Mouse (Mus musculus): ENCODE data around the gene Tex36.
A peak's percentile ranks its signal among the peaks of the same experiment; 100 is the strongest.

Tex36 gene

GRCm38 (mm10) chr7:133602058-133602457 is at the start of gene Tex36:
TSS of gene Tex36 (minus strand) at chr7:133602158.
- DNase-seq (ENCODE audit: low spot score) = no peak

DNA sequence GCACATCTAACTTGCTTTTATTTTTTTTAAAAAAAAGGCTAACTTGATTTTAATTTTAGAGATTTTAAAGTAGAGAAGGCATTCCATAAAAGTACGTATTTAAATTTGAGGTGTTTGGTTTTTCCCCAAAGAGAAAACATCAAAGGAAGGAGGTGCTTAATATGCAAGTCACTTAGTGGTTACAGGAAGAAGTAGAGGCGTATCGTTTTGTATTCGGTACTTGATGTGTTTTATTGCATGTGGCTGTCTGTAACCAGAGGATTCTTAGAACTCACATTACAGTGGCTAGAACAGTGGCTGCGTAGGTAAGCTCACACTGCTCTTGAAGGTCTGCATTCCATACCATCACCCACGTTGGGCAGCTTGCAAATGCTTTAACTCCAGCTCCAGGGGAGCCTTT is 43.8 kb upstream of the Tex36 start:
- DNase-seq (ENCODE audit: low spot score) = no peak

DNA sequence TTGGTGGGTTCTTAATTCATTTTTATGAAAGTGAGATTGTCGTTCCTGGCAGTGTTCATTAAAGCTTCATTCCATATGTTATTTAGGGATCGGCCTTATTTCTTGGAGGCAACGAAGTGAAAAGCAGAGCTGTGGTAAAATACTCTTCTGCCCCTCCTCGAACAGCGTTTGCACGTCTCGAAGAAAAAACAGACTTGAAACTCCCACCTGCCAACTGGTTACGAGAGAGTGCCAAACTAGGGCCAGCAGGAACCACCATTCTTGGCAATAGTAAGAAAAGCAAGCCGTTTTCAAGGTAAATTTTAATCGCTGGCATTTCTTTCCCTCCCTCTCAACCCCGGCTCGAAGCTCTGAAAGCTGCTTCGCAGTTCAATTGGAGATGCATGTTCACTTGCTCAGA is 36.9 kb upstream of the Tex36 start:
- DNase-seq (ENCODE audit: low spot score) = no peak

DNA sequence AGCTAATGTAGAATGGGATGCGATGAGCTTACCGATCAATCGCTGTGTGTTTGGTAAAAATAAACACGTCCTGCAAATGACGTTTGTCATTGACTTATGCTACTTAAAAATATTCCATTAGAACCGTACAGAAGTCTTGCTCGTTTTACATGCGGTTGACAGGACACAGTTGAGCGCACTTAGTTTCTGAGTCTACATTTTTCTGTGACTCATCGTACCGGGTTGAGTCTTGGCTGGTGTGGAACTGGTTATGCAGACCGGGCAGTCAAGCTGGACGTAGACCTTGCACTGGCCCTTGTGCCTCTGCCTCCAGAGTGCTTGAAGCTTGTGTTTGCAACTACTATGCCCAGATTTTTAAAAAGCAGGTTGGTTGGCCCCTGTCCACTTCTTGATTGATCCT is 36.3 kb upstream of the Tex36 start:
- peak; percentile 10 for DNase-seq (ENCODE audit: low spot score)

DNA sequence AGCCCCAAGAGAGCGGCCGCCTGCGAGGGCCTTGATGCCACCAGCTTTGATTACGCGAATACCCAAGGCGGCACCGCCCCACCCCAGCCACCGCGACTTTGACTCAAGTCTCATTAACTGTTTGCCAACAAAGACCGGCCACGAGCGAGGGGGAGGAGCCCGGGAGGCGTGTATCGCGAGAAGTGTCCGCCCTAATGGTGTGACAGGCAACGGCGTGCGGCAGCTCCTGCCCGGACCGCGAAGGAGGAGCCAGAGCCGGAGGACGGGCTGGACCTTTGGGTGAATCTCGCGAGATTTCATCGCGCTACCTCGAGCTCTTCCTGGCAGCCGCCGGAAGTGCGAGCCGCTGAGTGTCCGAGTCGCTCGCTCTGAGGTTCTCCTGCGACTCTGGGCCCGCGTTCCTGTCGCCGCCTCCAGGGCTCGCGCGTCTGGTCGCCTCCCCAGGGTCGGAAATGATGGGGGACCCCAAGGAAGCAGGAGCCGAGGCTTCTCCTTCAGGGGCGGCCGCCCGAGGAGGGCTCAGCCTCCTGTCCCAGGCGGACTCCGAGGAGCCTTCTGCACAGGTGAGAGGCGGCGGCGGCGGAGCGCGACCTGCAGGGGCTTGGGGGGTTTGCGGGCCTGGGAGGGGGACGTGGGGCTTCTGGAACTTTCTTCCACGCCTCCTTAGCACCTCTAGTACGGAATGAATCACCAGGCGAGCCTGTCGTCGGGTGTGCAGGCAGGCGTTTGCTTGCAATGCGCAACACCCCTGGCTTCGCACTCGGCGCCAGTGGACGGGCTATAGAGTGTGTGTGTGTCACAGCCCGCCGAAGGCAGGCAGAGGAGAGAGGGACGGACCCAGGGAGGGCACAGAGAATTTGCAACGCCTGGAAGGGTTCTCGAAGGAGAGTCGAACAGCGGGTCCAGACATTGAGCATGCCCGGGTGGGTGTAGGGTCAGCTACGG is 35.7 kb upstream of the Tex36 start, which contains the start of gene Edrf1:
Gene Edrf1, plus strand, starts transcription at position 183 of the 945 bp plus-strand sequence.
- DNase-seq (ENCODE audit: low spot score) = peak; percentile 100

DNA sequence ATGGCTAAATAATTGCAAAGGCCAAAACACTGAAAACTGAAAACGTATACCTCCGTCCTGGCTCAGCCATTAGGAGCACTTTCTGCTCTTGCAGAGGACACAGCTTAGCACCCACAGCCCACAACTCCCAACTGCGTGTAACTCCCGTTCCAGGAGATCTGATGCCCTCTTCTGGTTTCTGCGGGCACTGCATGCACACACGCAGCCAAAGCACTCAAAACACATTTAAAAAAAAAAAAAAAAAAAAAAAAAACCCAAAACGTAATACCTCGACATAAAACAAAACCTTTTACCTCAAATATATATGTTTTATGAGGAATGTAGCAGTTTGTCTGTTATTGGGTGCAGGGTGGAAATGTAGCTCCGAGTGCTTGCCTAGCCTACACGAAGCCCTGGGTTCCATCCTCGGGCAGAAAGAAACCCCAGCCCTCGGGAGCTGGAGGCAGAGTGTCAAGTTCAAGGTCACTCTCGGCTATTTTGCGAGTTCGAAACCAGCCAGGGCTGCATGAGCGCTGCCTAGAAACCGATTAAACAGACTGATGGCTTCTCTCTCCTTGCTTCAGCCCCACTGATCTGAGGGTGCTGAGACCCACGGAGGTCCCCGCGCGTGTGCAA is 34.9 kb upstream of the Tex36 start:
- DNase-seq (ENCODE audit: low spot score) = peak; percentile 84

DNA sequence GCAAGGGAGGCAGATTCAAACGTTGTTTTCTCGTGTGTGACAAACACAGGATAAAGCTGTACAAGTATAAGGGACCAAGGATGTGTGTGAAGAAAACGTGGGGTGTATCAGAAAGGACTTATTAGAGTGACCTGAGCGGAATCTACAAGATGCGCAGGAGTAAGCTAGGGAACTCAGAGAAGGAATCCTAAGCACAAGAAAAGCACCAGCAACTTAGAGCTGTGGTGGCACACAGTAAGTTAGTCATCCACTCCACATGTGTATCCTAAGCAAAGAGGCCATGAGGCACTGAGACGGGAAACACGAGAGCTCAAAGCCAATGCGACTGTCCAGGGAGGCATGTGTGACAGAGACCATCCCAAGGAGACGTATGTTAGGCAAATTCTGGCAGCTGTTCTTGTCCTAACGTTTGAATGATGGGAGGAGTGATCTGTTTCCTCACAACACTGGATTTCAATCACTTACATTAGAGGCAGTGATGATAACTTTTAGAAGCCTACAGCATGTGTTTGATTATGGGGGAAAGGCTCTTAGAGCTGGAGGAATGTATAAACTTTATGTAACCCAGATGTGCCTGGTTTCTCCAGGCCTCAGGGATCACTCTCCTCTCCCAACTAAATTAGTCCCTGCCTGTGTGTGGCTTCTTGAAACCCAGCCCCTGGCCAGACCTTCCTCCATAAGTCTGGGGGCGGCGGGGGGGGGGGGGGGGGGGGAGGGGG is 33.1 kb upstream of the Tex36 start:
- DNase-seq (ENCODE audit: low spot score) = no peak

DNA sequence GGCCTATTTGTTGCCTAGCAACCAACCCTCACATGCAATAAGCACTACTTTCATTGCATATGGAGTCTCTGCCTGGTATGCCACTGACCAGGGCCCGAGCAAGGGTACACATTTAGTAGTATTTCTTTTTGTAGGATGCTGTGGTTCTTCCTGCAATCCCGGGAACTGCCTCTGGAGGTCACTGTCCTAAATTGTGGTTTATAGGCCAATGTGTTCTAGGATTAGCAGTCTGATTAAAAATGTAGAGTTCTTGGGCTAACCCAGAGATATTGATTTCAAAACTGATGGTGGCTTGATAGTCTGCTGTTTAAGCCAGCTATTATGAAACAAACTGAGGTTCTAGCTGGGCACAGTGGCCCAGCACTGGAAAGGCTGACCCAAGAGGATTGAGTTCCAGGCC is 30.5 kb upstream of the Tex36 start:
- peak; percentile 78 for DNase-seq (ENCODE audit: low spot score)

DNA sequence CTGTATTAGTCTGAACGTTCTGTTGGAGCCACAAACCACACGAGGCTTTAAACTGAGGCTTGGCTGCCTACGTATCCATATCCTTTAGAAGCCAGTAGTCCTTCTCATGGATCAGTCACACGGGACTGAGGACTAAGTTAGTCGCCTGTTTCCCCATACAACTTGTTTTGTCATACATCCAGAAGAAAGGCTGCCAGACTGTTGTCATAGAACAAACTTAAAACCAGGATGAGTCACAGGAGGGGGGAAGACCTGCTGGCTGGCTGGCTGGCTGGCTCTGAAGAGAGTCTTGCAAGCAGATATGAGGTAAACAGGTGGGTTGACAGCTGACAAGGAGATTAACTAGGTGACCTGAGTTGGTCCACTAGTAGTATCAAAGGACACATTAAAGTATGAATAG is 28.9 kb upstream of the Tex36 start:
- DNase-seq (ENCODE audit: low spot score) = no peak

GRCm38 (mm10) chr7:133627184-133627936 is 25.4 kb upstream of the Tex36 start:
- no peak for DNase-seq (ENCODE audit: low spot score)

- no peak for DNase-seq (ENCODE audit: low spot score)
These were observed 21.3 kb upstream of the Tex36 start for GRCm38 (mm10) chr7:133623226-133623625.

GRCm38 (mm10) chr7:133620721-133621120 is 18.8 kb upstream of the Tex36 start:
- peak; percentile 69 for DNase-seq (ENCODE audit: low spot score)

GRCm38 (mm10) chr7:133612981-133613380 is 11.0 kb upstream of the Tex36 start:
- DNase-seq (ENCODE audit: low spot score) = no peak

- DNase-seq (ENCODE audit: low spot score) = no peak
These were observed 7.6 kb upstream of the Tex36 start for GRCm38 (mm10) chr7:133609585-133609984.

GRCm38 (mm10) chr7:133608631-133609340 is 6.8 kb upstream of the Tex36 start:
- no peak for DNase-seq (ENCODE audit: low spot score)

DNA sequence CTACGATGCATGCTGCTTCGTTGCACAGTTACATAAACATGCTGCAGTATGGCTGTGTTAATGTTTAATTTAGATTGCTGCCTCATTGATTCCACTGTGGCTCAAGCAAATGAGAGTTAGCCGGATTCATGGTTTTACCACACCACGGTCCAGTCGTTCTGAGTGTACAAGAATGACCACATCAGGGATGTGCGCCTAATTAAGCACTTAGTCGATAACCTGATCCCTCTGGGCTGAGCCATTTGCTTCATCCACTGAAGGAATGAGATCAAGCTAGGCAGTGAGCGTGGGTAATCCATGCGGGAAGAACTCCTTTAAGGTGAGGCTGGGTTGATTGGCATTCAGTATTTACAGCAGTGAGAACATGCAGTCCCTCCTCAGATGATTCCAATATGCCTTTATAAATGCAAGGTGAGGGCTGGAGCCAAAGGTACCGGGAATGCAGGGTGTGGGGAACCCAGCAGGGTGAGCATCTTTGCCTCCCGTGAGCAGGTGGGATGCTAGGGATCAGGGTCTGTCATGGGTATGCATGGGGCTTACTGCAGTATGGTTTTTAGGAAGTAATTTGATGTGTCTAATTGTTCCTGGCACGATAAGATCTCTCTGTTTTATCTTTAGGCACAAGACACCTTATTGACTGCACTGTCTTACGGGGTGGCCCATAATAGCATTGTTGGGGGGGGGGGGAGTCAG is 6.1 kb upstream of the Tex36 start:
- DNase-seq (ENCODE audit: low spot score) = peak; percentile 69

DNA sequence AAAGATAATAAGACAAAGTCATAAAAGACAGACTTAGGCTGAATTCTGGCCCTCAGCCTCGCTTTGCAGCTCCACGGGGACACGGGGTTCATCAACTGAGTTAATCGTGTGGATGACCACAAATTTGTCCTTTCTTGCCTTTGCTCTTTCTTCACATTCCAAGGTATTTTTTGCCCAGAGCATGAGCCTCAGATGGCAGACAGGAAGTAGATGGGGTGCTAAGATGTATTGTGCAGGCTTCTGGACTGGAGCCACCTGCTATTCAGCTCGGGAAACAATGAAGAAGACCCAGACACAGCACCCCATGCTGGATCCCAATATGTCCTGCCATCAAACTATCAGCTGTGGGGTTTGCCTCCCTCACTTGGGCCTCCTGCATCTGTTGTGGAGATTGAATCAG is 5.4 kb upstream of the Tex36 start:
- no peak for DNase-seq (ENCODE audit: low spot score)

- no peak for DNase-seq (ENCODE audit: low spot score)
These were observed 2.6 kb upstream of the Tex36 start for GRCm38 (mm10) chr7:133604427-133605081.

DNA sequence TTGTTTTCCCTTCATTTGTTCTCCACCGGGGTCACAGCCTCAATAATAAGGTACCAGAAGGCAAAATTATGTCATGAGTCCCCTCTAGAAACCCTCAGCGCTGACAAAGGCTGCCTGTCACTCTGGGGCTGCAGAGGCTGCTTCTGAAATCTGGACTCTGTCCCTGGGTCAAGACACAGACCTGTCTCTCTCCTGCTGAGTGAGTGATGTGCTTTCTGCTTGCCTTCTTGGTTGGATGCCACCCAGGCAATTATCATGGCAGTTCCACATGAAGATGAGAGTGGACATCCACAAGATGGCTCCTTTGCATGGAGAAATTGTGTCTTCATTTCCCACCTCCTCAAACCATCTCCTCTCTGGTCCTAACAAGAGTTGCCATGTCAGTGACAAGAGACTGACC is 1.2 kb upstream of the Tex36 start:
- no peak for DNase-seq (ENCODE audit: low spot score)

DNA sequence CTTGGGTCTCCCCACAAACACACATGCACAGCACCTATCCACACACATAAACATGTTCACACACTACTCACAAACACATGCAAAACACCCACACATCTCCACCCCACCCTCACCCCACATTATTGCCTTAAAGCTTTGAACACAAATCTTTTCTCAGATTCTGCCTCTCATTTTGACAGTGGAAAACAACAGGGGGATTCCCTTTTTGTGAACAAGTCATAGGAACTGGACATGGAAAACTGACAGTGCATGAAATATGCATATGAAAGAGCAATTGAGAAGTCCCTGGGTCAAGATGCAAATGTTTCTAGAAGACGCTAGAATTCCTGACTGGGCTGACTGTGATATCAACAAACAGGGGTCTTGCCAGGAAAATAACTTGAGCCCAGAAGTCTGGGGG is 1.4 kb downstream of the Tex36 start:
- DNase-seq (ENCODE audit: low spot score) = no peak
